Mouse (Mus musculus): ENCODE results near the gene Mogat2. TPM values are rescaled to one million over a fixed set of nuclear protein-coding genes. Genes with fewer than 3 reads are reported as not detected.
A peak's percentile ranks its signal among the peaks of the same experiment; 100 is the strongest.

Gene Mogat2
- polyA plus RNA-seq, 1 experiment: 7.4 TPM

- Histone ChIP-seq H3K4me1 (ENCODE audit: control insufficient read depth, insufficient read depth, low read length) (no peaks in the 10 kb centered on the region), H3K27ac (ENCODE audit: insufficient read depth, low read length) (no peak overlapping the region), H3K4me3 (ENCODE audit: insufficient read depth, low read length) (no peak overlapping the region)
- TF ChIP-seq CTCF (IDR thresholded peaks at IDR 0.05; ENCODE audit: borderline replicate concordance, insufficient read depth, low read length) (no peak), POLR2A (IDR thresholded peaks at IDR 0.05; ENCODE audit: low read depth, low read length) (no peak)
These were observed 51.0 kb downstream of the Mogat2 start for GRCm38 (mm10) chr7:99187451-99187850.

DNA sequence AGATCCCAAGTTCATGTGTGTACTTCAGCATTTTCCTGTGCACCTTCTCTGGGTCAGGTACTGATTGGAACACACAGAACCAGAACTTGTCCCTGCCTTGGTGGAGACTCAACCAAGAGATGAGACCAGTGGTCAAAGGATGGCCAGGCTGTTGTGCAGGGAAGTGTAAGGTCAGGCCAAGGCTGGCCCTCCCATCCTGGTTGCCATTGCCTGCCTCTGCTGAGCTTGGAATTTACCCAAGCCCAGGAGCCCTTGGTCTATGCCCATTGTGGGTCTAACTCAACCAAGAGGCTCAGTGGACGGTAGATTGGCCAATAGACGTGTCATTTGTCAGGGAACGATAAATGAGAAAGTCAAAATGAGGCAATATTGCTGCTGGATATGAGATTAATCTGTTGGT, 53.0 kb downstream of the Mogat2 start:
- H3K4me1 ChIP-seq (ENCODE audit: control insufficient read depth, insufficient read depth, low read length): no peaks in the 10 kb centered on the region
- no peak for TF ChIP-seq POLR2A (IDR thresholded peaks at IDR 0.05; ENCODE audit: low read depth, low read length)
- TF ChIP-seq CTCF (IDR thresholded peaks at IDR 0.05; ENCODE audit: borderline replicate concordance, insufficient read depth, low read length): no peak
- no peak overlapping the region for H3K27ac ChIP-seq (ENCODE audit: insufficient read depth, low read length)
- H3K4me3 ChIP-seq (ENCODE audit: insufficient read depth, low read length): no peak overlapping the region

DNA sequence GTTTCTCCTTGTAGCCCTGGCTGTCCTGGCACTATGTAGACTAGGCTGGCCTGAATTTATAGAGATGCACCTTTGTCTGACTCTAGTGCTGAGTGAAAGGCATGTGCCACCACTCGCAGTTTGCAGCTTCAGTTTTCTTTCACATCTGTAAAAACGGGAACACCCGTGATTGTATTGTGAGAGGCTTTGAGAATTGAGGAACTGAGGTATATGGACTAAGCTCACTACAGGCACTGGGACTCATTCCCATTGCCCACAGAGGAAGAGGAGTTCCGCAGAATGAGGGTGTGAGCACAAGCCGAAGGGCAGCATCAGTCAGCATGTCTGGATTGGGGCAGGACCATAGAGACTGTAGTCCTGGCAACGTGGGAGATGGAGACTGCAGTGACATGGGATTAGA, 54.7 kb downstream of the Mogat2 start:
- Histone ChIP-seq H3K4me1 (ENCODE audit: control insufficient read depth, insufficient read depth, low read length) (no peaks in the 10 kb centered on the region), H3K27ac (ENCODE audit: insufficient read depth, low read length) (no peak overlapping the region), H3K4me3 (ENCODE audit: insufficient read depth, low read length) (no peak overlapping the region)
- TF ChIP-seq CTCF (IDR thresholded peaks at IDR 0.05; ENCODE audit: borderline replicate concordance, insufficient read depth, low read length): no peak
- TF ChIP-seq POLR2A (IDR thresholded peaks at IDR 0.05; ENCODE audit: low read depth, low read length): no peak

GRCm38 (mm10) chr7:99182432-99183172, 55.8 kb downstream of the Mogat2 start, which contains the start of gene Dgat2:
Gene Dgat2 (minus strand): TSS chr7:99182719.
- no peaks in the 10 kb centered on the region for H3K4me1 ChIP-seq (ENCODE audit: control insufficient read depth, insufficient read depth, low read length)
- peak within 1 kb of the TSS; percentile 57 for H3K4me3 ChIP-seq (ENCODE audit: insufficient read depth, low read length)
- H3K27ac ChIP-seq (ENCODE audit: insufficient read depth, low read length): no peak within 1 kb of the TSS
- TF ChIP-seq POLR2A (IDR thresholded peaks at IDR 0.05; ENCODE audit: low read depth, low read length): peak; percentile 99
- TF ChIP-seq CTCF (IDR thresholded peaks at IDR 0.05; ENCODE audit: borderline replicate concordance, insufficient read depth, low read length): no peak

DNA sequence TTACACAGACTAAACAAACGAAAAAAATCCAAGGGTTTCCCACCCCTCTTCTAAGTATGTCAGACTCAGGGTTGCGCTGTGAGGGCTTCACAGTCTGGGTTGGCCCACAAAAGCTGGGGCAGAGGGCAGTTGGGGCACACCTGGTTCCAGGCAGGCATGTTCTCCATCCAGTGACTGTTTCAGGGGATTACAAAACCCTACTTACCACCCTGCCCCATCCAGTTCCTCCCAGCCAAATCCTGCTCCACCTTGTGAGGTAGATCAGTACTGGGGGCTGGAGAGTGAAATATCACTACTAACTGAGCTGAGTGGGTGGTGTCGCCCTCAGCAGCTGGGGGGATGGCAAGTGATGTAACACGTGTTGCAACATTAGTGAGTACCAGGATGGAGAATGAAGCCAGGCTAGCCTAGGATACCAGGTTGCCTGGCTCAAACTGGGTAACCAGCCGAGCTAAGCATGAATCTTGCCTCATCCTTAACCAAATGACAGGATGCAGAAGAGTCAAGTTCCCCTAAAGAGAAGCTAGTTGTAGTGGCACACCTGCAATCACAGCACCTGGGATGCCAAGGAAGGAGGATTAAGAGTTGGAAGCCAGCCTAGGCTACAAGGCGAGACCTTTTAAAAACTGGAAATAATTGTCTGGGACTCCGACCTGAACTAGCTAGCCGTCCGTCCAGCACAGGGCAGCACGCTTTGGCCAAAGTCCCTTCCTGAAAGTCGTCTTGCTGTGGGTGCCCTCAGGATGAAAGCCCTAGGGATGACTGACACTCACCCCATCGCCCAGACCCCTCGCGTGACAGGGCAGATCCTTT, 56.6 kb downstream of the Mogat2 start:
- peak overlapping the region; percentile 57 for H3K4me3 ChIP-seq (ENCODE audit: insufficient read depth, low read length)
- no peak for TF ChIP-seq POLR2A (IDR thresholded peaks at IDR 0.05; ENCODE audit: low read depth, low read length)
- TF ChIP-seq CTCF (IDR thresholded peaks at IDR 0.05; ENCODE audit: borderline replicate concordance, insufficient read depth, low read length): no peak
- no peak overlapping the region for H3K27ac ChIP-seq (ENCODE audit: insufficient read depth, low read length)
- no peaks in the 10 kb centered on the region for H3K4me1 ChIP-seq (ENCODE audit: control insufficient read depth, insufficient read depth, low read length)

GRCm38 (mm10) chr7:99180162-99180561, 58.3 kb downstream of the Mogat2 start:
- Histone ChIP-seq H3K4me1 (ENCODE audit: control insufficient read depth, insufficient read depth, low read length) (no peaks in the 10 kb centered on the region), H3K4me3 (ENCODE audit: insufficient read depth, low read length) (no peak overlapping the region), H3K27ac (ENCODE audit: insufficient read depth, low read length) (no peak overlapping the region)
- no peak for TF ChIP-seq POLR2A (IDR thresholded peaks at IDR 0.05; ENCODE audit: low read depth, low read length)
- no peak for TF ChIP-seq CTCF (IDR thresholded peaks at IDR 0.05; ENCODE audit: borderline replicate concordance, insufficient read depth, low read length)

DNA sequence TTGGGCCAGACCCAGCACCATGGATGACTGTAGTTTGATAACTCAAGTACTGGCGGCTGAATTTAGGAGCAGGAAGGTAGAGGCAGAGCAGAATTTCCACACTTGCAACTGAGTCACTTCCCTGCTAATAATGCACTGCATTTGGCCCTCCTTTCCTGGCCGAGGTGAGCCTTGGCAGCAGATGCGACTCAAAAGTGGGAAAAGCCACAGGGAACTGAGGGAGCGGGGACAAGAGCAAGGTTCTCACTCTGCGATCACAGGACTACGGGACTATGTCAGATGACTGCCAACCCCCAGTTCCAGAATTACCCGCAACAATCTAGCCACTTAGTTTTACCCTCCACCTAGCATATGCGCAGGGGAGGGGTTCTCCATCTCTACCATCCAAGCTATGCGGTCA, 59.1 kb downstream of the Mogat2 start:
- Histone ChIP-seq H3K27ac (ENCODE audit: insufficient read depth, low read length) (no peak overlapping the region), H3K4me1 (ENCODE audit: control insufficient read depth, insufficient read depth, low read length) (no peaks in the 10 kb centered on the region), H3K4me3 (ENCODE audit: insufficient read depth, low read length) (no peak overlapping the region)
- TF ChIP-seq CTCF (IDR thresholded peaks at IDR 0.05; ENCODE audit: borderline replicate concordance, insufficient read depth, low read length) (no peak), POLR2A (IDR thresholded peaks at IDR 0.05; ENCODE audit: low read depth, low read length) (no peak)

GRCm38 (mm10) chr7:99177386-99177785, 61.0 kb downstream of the Mogat2 start:
- Histone ChIP-seq H3K27ac (ENCODE audit: insufficient read depth, low read length) (no peak overlapping the region), H3K4me3 (ENCODE audit: insufficient read depth, low read length) (no peak overlapping the region), H3K4me1 (ENCODE audit: control insufficient read depth, insufficient read depth, low read length) (no peaks in the 10 kb centered on the region)
- TF ChIP-seq CTCF (IDR thresholded peaks at IDR 0.05; ENCODE audit: borderline replicate concordance, insufficient read depth, low read length) (no peak), POLR2A (IDR thresholded peaks at IDR 0.05; ENCODE audit: low read depth, low read length) (no peak)

- Histone ChIP-seq H3K4me1 (ENCODE audit: control insufficient read depth, insufficient read depth, low read length) (no peaks in the 10 kb centered on the region), H3K4me3 (ENCODE audit: insufficient read depth, low read length) (no peak overlapping the region), H3K27ac (ENCODE audit: insufficient read depth, low read length) (no peak overlapping the region)
- TF ChIP-seq CTCF (IDR thresholded peaks at IDR 0.05; ENCODE audit: borderline replicate concordance, insufficient read depth, low read length) (no peak), POLR2A (IDR thresholded peaks at IDR 0.05; ENCODE audit: low read depth, low read length) (no peak)
These were observed 62.8 kb downstream of the Mogat2 start for GRCm38 (mm10) chr7:99175666-99176065.

DNA sequence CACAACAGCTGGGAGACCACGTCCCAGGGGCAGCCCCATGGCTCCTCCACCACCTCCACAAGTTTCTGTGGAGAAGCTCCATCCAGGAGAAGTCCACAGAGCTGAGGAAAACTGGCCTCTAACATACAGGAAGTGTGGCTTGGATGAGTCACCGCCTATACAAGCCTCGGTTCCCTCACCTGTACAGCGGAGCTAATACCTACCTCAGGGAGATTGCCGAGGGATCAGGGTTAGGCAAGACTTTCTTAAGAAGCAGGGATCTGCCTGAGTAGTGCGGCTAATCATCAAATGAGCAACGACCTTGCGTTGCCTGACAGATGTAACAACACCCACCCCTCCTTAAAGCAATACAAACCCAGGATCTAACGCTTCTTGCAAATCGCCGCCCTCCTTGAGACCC, 63.3 kb downstream of the Mogat2 start:
- Histone ChIP-seq H3K27ac (ENCODE audit: insufficient read depth, low read length) (no peak overlapping the region), H3K4me1 (ENCODE audit: control insufficient read depth, insufficient read depth, low read length) (no peaks in the 10 kb centered on the region), H3K4me3 (ENCODE audit: insufficient read depth, low read length) (no peak overlapping the region)
- TF ChIP-seq POLR2A (IDR thresholded peaks at IDR 0.05; ENCODE audit: low read depth, low read length): no peak
- TF ChIP-seq CTCF (IDR thresholded peaks at IDR 0.05; ENCODE audit: borderline replicate concordance, insufficient read depth, low read length): no peak
